Mouse (Mus musculus): ENCODE measurements around the gene AU022252. TPM values are rescaled to one million over a fixed set of nuclear protein-coding genes. Genes with fewer than 3 reads are reported as not detected.

Gene AU022252
- total and polyA plus RNA-seq, 2 experiments, result 16.6 to 23.6 TPM

- no peak for DNase-seq (ENCODE audit: extremely low read depth, low read depth, low spot score)
- Histone ChIP-seq H3K4me3 (ENCODE audit: insufficient read depth, low read depth, low read length) (no peak overlapping the region), H3K9ac (ENCODE audit: low read depth, low read length) (no peak overlapping the region), H3K4me1 (ENCODE audit: control insufficient read depth, insufficient read depth, low read length) (peaks cover 5% of the 10 kb centered on the region), H3K27ac (replicated peaks; ENCODE audit: insufficient read depth, low read depth, low read length) (no peak overlapping the region), H3K27me3 (ENCODE audit: control insufficient read depth, insufficient read depth, low read length) (0 out of 2 replicates have a peak, but pooled peaks cover 4% of the 10 kb centered on the region), H3K79me2 (ENCODE audit: control insufficient read depth, insufficient read depth, low read length) (no peaks in the 10 kb centered on the region), H3K36me3 (ENCODE audit: control insufficient read depth, insufficient read depth, low read length) (no peaks in the 10 kb centered on the region)
- TF ChIP-seq CTCF (IDR thresholded peaks at IDR 0.05; ENCODE audit: low read depth, low read length) (no peak), POLR2A (IDR thresholded peaks at IDR 0.05; ENCODE audit: extremely low read depth, insufficient read depth, low read length) (no peak)
- 74% methylated on average over 3 of the region's 3 CpGs for WGBS
Measured at GRCm38 (mm10) chr4:119191273-119191672, 41.2 kb downstream of the AU022252 start.

GRCm38 (mm10) chr4:119190618-119191017 lies 41.9 kb downstream of the AU022252 start:
- H3K79me2 ChIP-seq (ENCODE audit: control insufficient read depth, insufficient read depth, low read length), result no peaks in the 10 kb centered on the region
- DNase-seq (ENCODE audit: extremely low read depth, low read depth, low spot score), result no peak
- H3K4me3 ChIP-seq (ENCODE audit: insufficient read depth, low read depth, low read length), result no peak overlapping the region
- H3K9ac ChIP-seq (ENCODE audit: low read depth, low read length), result no peak overlapping the region
- 87% methylated on average over 8 of the region's 8 CpGs for WGBS
- H3K27ac ChIP-seq (replicated peaks; ENCODE audit: insufficient read depth, low read depth, low read length), result no peak overlapping the region
- H3K36me3 ChIP-seq (ENCODE audit: control insufficient read depth, insufficient read depth, low read length), result no peaks in the 10 kb centered on the region
- TF ChIP-seq CTCF (IDR thresholded peaks at IDR 0.05; ENCODE audit: low read depth, low read length) (no peak), POLR2A (IDR thresholded peaks at IDR 0.05; ENCODE audit: extremely low read depth, insufficient read depth, low read length) (no peak)
- H3K27me3 ChIP-seq (ENCODE audit: control insufficient read depth, insufficient read depth, low read length), result 0 out of 2 replicates have a peak, but pooled peaks cover 4% of the 10 kb centered on the region
- H3K4me1 ChIP-seq (ENCODE audit: control insufficient read depth, insufficient read depth, low read length), result peaks cover 1% of the 10 kb centered on the region

GRCm38 (mm10) chr4:119189864-119190263 lies 42.6 kb downstream of the AU022252 start, which contains the start of gene Ermap:
Gene Ermap (minus strand): TSS chr4:119190011.
- H3K36me3 ChIP-seq (ENCODE audit: control insufficient read depth, insufficient read depth, low read length), result no peaks in the 10 kb centered on the region
- H3K79me2 ChIP-seq (ENCODE audit: control insufficient read depth, insufficient read depth, low read length), result no peaks in the 10 kb centered on the region
- 0 out of 2 replicates have a peak, but pooled peaks cover 4% of the 10 kb centered on the region for H3K27me3 ChIP-seq (ENCODE audit: control insufficient read depth, insufficient read depth, low read length)
- no peak within 1 kb of the TSS for H3K9ac ChIP-seq (ENCODE audit: low read depth, low read length)
- no peak within 1 kb of the TSS for H3K4me3 ChIP-seq (ENCODE audit: insufficient read depth, low read depth, low read length)
- no peaks in the 10 kb centered on the region for H3K4me1 ChIP-seq (ENCODE audit: control insufficient read depth, insufficient read depth, low read length)
- DNase-seq (ENCODE audit: extremely low read depth, low read depth, low spot score), result no peak
- 78% methylated on average over 6 of the region's 6 CpGs for WGBS
- H3K27ac ChIP-seq (replicated peaks; ENCODE audit: insufficient read depth, low read depth, low read length), result no peak within 1 kb of the TSS
- TF ChIP-seq CTCF (IDR thresholded peaks at IDR 0.05; ENCODE audit: low read depth, low read length), result no peak
- no peak for TF ChIP-seq POLR2A (IDR thresholded peaks at IDR 0.05; ENCODE audit: extremely low read depth, insufficient read depth, low read length)

GRCm38 (mm10) chr4:119189392-119189791 lies 43.1 kb downstream of the AU022252 start:
- no peak for DNase-seq (ENCODE audit: extremely low read depth, low read depth, low spot score)
- Histone ChIP-seq H3K27ac (replicated peaks; ENCODE audit: insufficient read depth, low read depth, low read length) (no peak overlapping the region), H3K9ac (ENCODE audit: low read depth, low read length) (no peak overlapping the region), H3K27me3 (ENCODE audit: control insufficient read depth, insufficient read depth, low read length) (0 out of 2 replicates have a peak, but pooled peaks cover 4% of the 10 kb centered on the region), H3K4me1 (ENCODE audit: control insufficient read depth, insufficient read depth, low read length) (no peaks in the 10 kb centered on the region), H3K36me3 (ENCODE audit: control insufficient read depth, insufficient read depth, low read length) (no peaks in the 10 kb centered on the region), H3K79me2 (ENCODE audit: control insufficient read depth, insufficient read depth, low read length) (no peaks in the 10 kb centered on the region), H3K4me3 (ENCODE audit: insufficient read depth, low read depth, low read length) (no peak overlapping the region)
- TF ChIP-seq POLR2A (IDR thresholded peaks at IDR 0.05; ENCODE audit: extremely low read depth, insufficient read depth, low read length) (no peak), CTCF (IDR thresholded peaks at IDR 0.05; ENCODE audit: low read depth, low read length) (no peak)
- 89% methylated on average over 6 of the region's 6 CpGs for WGBS

- H3K9ac ChIP-seq (ENCODE audit: low read depth, low read length), result no peak overlapping the region
- 45% methylated on average over 11 of the region's 11 CpGs for WGBS
- no peak overlapping the region for H3K4me3 ChIP-seq (ENCODE audit: insufficient read depth, low read depth, low read length)
- no peak for DNase-seq (ENCODE audit: extremely low read depth, low read depth, low spot score)
- H3K27me3 ChIP-seq (ENCODE audit: control insufficient read depth, insufficient read depth, low read length), result 0 out of 2 replicates have a peak, but pooled peaks cover 4% of the 10 kb centered on the region
- TF ChIP-seq POLR2A (IDR thresholded peaks at IDR 0.05; ENCODE audit: extremely low read depth, insufficient read depth, low read length) (no peak), CTCF (IDR thresholded peaks at IDR 0.05; ENCODE audit: low read depth, low read length) (peak; percentile 29; the same call in 1 of the 2 replicates)
- H3K27ac ChIP-seq (replicated peaks; ENCODE audit: insufficient read depth, low read depth, low read length), result no peak overlapping the region
- no peaks in the 10 kb centered on the region for H3K36me3 ChIP-seq (ENCODE audit: control insufficient read depth, insufficient read depth, low read length)
- H3K79me2 ChIP-seq (ENCODE audit: control insufficient read depth, insufficient read depth, low read length), result no peaks in the 10 kb centered on the region
- H3K4me1 ChIP-seq (ENCODE audit: control insufficient read depth, insufficient read depth, low read length), result no peaks in the 10 kb centered on the region
Measured at GRCm38 (mm10) chr4:119188060-119188785, 44.3 kb downstream of the AU022252 start.

GRCm38 (mm10) chr4:119185771-119186170 lies 46.7 kb downstream of the AU022252 start:
- DNase-seq (ENCODE audit: extremely low read depth, low read depth, low spot score), result no peak
- H3K27me3 ChIP-seq (ENCODE audit: control insufficient read depth, insufficient read depth, low read length), result 0 out of 2 replicates have a peak, but pooled peaks cover 4% of the 10 kb centered on the region
- TF ChIP-seq POLR2A (IDR thresholded peaks at IDR 0.05; ENCODE audit: extremely low read depth, insufficient read depth, low read length) (no peak), CTCF (IDR thresholded peaks at IDR 0.05; ENCODE audit: low read depth, low read length) (no peak)
- no peak overlapping the region for H3K9ac ChIP-seq (ENCODE audit: low read depth, low read length)
- H3K79me2 ChIP-seq (ENCODE audit: control insufficient read depth, insufficient read depth, low read length), result no peaks in the 10 kb centered on the region
- H3K36me3 ChIP-seq (ENCODE audit: control insufficient read depth, insufficient read depth, low read length), result no peaks in the 10 kb centered on the region
- WGBS, result 83% methylated on average over 4 of the region's 4 CpGs
- H3K27ac ChIP-seq (replicated peaks; ENCODE audit: insufficient read depth, low read depth, low read length), result no peak overlapping the region
- H3K4me3 ChIP-seq (ENCODE audit: insufficient read depth, low read depth, low read length), result no peak overlapping the region
- no peaks in the 10 kb centered on the region for H3K4me1 ChIP-seq (ENCODE audit: control insufficient read depth, insufficient read depth, low read length)
